10 mouse cellular contexts compared by ENCODE assay signal in genomic region chr15:97802575-97802974, GRCm38 (mm10). TPM values are rescaled to one million over a fixed set of nuclear protein-coding genes. Genes with fewer than 3 reads are reported as not detected.
DNase-seq lines count a peak whose midpoint lies in the region; ATAC-seq and TF ChIP-seq lines count a peak whose summit lies in the region.
"Had no signal": no experiment of that assay in that cellular context is flagged by ENCODE, and none has a peak within 500 bp of the region (broad histone marks: within the 10 kb centered on the region; RNA-seq: fewer than 3 reads in every experiment).

No protein-coding gene starts in this region.

- peak overlapping the region; percentile 31 for H3K4me2 ChIP-seq in forebrain, postnatal 0 days (ENCODE audit: low read depth)
- H3K4me2 ChIP-seq in midbrain, embryonic 14.5 days (ENCODE audit: low read length), result peak overlapping the region; percentile 41

- H3K27ac ChIP-seq in forebrain, postnatal 0 days (ENCODE audit: low read depth, low read length), result peak overlapping the region; percentile 40; the same call in 1 of the 2 replicates
- peak overlapping the region; percentile 66 for H3K27ac ChIP-seq in midbrain, embryonic 14.5 days (replicated peaks; ENCODE audit: low read depth, low read length)

- H3K9ac ChIP-seq in forebrain, postnatal 0 days, result peak overlapping the region; percentile 41; the same call in 1 of the 2 replicates
- H3K9ac ChIP-seq in midbrain, embryonic 14.5 days (replicated peaks; ENCODE audit: low read length), result peak overlapping the region; percentile 31; the same call in 1 of the 2 replicates

- peaks cover 5% of the 10 kb centered on the region; the same call in 1 of the 2 replicates for H3K4me1 ChIP-seq in forebrain, postnatal 0 days (ENCODE audit: insufficient read depth)
- H3K4me1 ChIP-seq in midbrain, embryonic 14.5 days (ENCODE audit: control insufficient read depth, insufficient read depth, low read length), result peaks cover 18% of the 10 kb centered on the region

- WGBS in forebrain, postnatal 0 days, result 18% methylated on average over 13 of the region's 13 CpGs
- WGBS in midbrain, embryonic 14.5 days, result 11% methylated on average over 13 of the region's 13 CpGs

- DNase-seq in cerebellum, postnatal 10 days, result peak; percentile 79 to 82
- no peak for DNase-seq in cerebellum, adult 11 months
- DNase-seq in R1 (ENCODE audit: low read depth, low spot score), result peak; percentile 86
- DNase-seq in forebrain, postnatal 0 days, result peak; percentile 73
- peak; percentile 79 for DNase-seq in midbrain, embryonic 14.5 days
- no peak for DNase-seq in thymus, postnatal 0 days (ENCODE audit: low spot score)
- no peak for DNase-seq in adrenal gland, postnatal 25 days
- no peak for DNase-seq in gastrocnemius, postnatal 36 days
- DNase-seq: adrenal gland, adult 2 months; kidney, adult 18-20 months had no signal

- peaks cover 37% of the 10 kb centered on the region for H3K36me3 ChIP-seq in forebrain, postnatal 0 days (ENCODE audit: insufficient read depth)
- peaks cover 60% of the 10 kb centered on the region for H3K36me3 ChIP-seq in midbrain, embryonic 14.5 days (ENCODE audit: control insufficient read depth, insufficient read depth, low read length)

- no peak; the same call in 1 of the 2 replicates for TF ChIP-seq CTCF in forebrain, postnatal 0 days (IDR thresholded peaks at IDR 0.05; ENCODE audit: low read depth)

- H3K27me3 ChIP-seq in forebrain, postnatal 0 days (ENCODE audit: insufficient read depth, low read length), result no peaks in the 10 kb centered on the region
- H3K27me3 ChIP-seq in midbrain, embryonic 14.5 days (ENCODE audit: control insufficient read depth, insufficient read depth, low read length), result no peaks in the 10 kb centered on the region

- intact Hi-C loops in gastrocnemius, postnatal 36 days (cut with DNase I), result no loop called here

- peak; percentile 87 for ATAC-seq in forebrain, postnatal 0 days
- peak; percentile 60 for ATAC-seq in midbrain, embryonic 14.5 days (ENCODE audit: low FRiP score, low TSS enrichment)

- H3K4me3 ChIP-seq in forebrain, postnatal 0 days (ENCODE audit: low read depth, low read length), result peak overlapping the region; percentile 18; the same call in 1 of the 2 replicates
- H3K4me3 ChIP-seq in midbrain, embryonic 14.5 days (replicated peaks; ENCODE audit: low read depth, low read length), result peak overlapping the region; percentile 15; the same call in 1 of the 2 replicates

- H3K9me3 ChIP-seq in forebrain, postnatal 0 days (ENCODE audit: low read length), result no peaks in the 10 kb centered on the region
- H3K9me3 ChIP-seq in midbrain, embryonic 14.5 days (ENCODE audit: control insufficient read depth, low read length), result no peaks in the 10 kb centered on the region

RNA-seq across cellular contexts. Expression of gene Slc48a1, which starts 24.3 kb away (rescaled TPM):
- 40.2 and 56.4 TPM in 2 replicates for total RNA-seq in forebrain, postnatal 0 days (2014; rRNA removed)
- polyA plus RNA-seq in forebrain, postnatal 0 days (2015; fragmentation: Nextera tagmentation; extraction: Ambion mirVana), result 123 and 135 TPM in 2 replicates
- 72.9 and 100 TPM in 2 replicates for polyA plus RNA-seq in midbrain, embryonic 14.5 days (2014; fragmentation: Nextera tagmentation; extraction: Ambion mirVana)
- polyA plus RNA-seq in thymus, postnatal 0 days (2015; fragmentation: Nextera tagmentation; extraction: Ambion mirVana), result 44.5 and 48.3 TPM in 2 replicates
- 92.4 and 108 TPM in 2 replicates for total RNA-seq in adrenal gland, postnatal 25 days (2021)
- 10 to 100 TPM; 44.8 to 46.2 TPM for total RNA-seq in gastrocnemius, postnatal 36 days (2021)

RNA-seq across cellular contexts. Expression of gene Rapgef3, which starts 34.8 kb away (rescaled TPM):
- total RNA-seq in forebrain, postnatal 0 days (2014; rRNA removed), result 16.6 and 22.0 TPM in 2 replicates
- polyA plus RNA-seq in forebrain, postnatal 0 days (2015; fragmentation: Nextera tagmentation; extraction: Ambion mirVana), result 6.5 and 8.7 TPM in 2 replicates
- polyA plus RNA-seq in midbrain, embryonic 14.5 days (2014; fragmentation: Nextera tagmentation; extraction: Ambion mirVana), result 7.2 and 8.8 TPM in 2 replicates
- 61.7 and 72.6 TPM in 2 replicates for polyA plus RNA-seq in thymus, postnatal 0 days (2015; fragmentation: Nextera tagmentation; extraction: Ambion mirVana)
- total RNA-seq in adrenal gland, postnatal 25 days (2021), result 16.9 and 26.0 TPM in 2 replicates
- 1 to 10 TPM; 5.1 to 7.7 TPM for total RNA-seq in gastrocnemius, postnatal 36 days (2021)

RNA-seq across cellular contexts. Expression of gene Hdac7, which starts 41.7 kb away (rescaled TPM):
- total RNA-seq in forebrain, postnatal 0 days (2014; rRNA removed), result 20.7 and 29.4 TPM in 2 replicates
- polyA plus RNA-seq in forebrain, postnatal 0 days (2015; fragmentation: Nextera tagmentation; extraction: Ambion mirVana), result 16.2 and 21.6 TPM in 2 replicates
- polyA plus RNA-seq in midbrain, embryonic 14.5 days (2014; fragmentation: Nextera tagmentation; extraction: Ambion mirVana), result 29.8 and 30.5 TPM in 2 replicates
- polyA plus RNA-seq in thymus, postnatal 0 days (2015; fragmentation: Nextera tagmentation; extraction: Ambion mirVana), result 111 and 122 TPM in 2 replicates
- total RNA-seq in adrenal gland, postnatal 25 days (2021), result 93.1 and 109 TPM in 2 replicates
- 10 to 100 TPM; 10.6 to 11.8 TPM for total RNA-seq in gastrocnemius, postnatal 36 days (2021)

Comparison
In these comparisons a context has a peak if more than half of its experiments do, and no peak if none do; other contexts are left out.
1. DNase-seq: peak in cerebellum, postnatal 10 days (2 of 2), R1 (single experiment), forebrain, postnatal 0 days (single experiment) and midbrain, embryonic 14.5 days (single experiment); none in cerebellum, adult 11 months (single experiment), thymus, postnatal 0 days (single experiment), adrenal gland, postnatal 25 days (single experiment) and gastrocnemius, postnatal 36 days (0 of 2).